Mouse (Mus musculus) limb, embryonic 12.5 days (tissue): Measurements from ENCODE around the gene Tas1r3. TPM values are rescaled to one million over a fixed set of nuclear protein-coding genes. Genes with fewer than 3 reads are reported as not detected.
A peak's percentile ranks its signal among the peaks of the same experiment; 100 is the strongest.

Source experiments
- ATAC-seq: fragments of 200-750 bp; cut with Nextera tagmentation; 2 replicates; pipeline ENCODE4 v1.8.0; 2017; ENCODE audit warnings: low read depth, moderate TSS enrichment; ENCODE audit not compliant: insufficient number of reproducible peaks, insufficient read depth, low FRiP score, low TSS enrichment
- H3K27ac ChIP-seq: fragments of 300-500 bp; sonication (generic); 2 replicates; pipeline ENCODE4 v1.5.1; 2016; ENCODE audit warnings: mild to moderate bottlenecking, moderate library complexity
- H3K27me3 ChIP-seq: fragments of 300-500 bp; sonication (generic); 2 replicates; pipeline ENCODE4 v1.6.1; 2016; ENCODE audit warnings: mild to moderate bottlenecking, moderate library complexity
- H3K36me3 ChIP-seq: fragments of 300-500 bp; sonication (generic); 2 replicates; pipeline ENCODE4 v1.6.1; 2016; ENCODE audit warnings: mild to moderate bottlenecking, moderate library complexity
- H3K4me1 ChIP-seq: fragments of 300-500 bp; sonication (generic); replicated peaks from 2 replicates; pipeline ENCODE4 v1.6.1; 2016
- H3K4me2 ChIP-seq: fragments of 300-500 bp; sonication (generic); 2 replicates; pipeline ENCODE4 v1.6.1; 2016; ENCODE audit warnings: mild to moderate bottlenecking, moderate library complexity
- H3K4me3 ChIP-seq: fragments of 300-500 bp; sonication (generic); replicated peaks from 2 replicates; pipeline ENCODE4 v1.5.1; 2016; ENCODE audit warnings: mild to moderate bottlenecking
- H3K9ac ChIP-seq: fragments of 300-500 bp; sonication (generic); replicated peaks from 2 replicates; pipeline ENCODE4 v1.6.1; 2016; ENCODE audit warnings: mild to moderate bottlenecking, moderate library complexity
- H3K9me3 ChIP-seq: fragments of 300-500 bp; sonication (generic); 2 replicates; pipeline ENCODE4 v1.6.1; 2016; ENCODE audit warnings: mild to moderate bottlenecking, moderate library complexity
- WGBS: fragments of 180-500 bp; shearing (Covaris S2); methylation state at CpG from one replicate; pipeline ENCODE4 v1.1.7; 2016; 5-methylcytosine and 5-hydroxymethylcytosine counted together
- polyA plus RNA-seq: library from polyadenylated mRNA; unstranded; fragments of >200 nt; fragmentation: Nextera tagmentation; extraction: Ambion mirVana; gene quantifications from 2 replicates; pipeline ENCODE4 v1.2.1, GENCODE M21; 2016

The Tas1r3 gene
- polyA plus RNA-seq, 1 experiment from 2014 or later = 0.39 TPM

DNA sequence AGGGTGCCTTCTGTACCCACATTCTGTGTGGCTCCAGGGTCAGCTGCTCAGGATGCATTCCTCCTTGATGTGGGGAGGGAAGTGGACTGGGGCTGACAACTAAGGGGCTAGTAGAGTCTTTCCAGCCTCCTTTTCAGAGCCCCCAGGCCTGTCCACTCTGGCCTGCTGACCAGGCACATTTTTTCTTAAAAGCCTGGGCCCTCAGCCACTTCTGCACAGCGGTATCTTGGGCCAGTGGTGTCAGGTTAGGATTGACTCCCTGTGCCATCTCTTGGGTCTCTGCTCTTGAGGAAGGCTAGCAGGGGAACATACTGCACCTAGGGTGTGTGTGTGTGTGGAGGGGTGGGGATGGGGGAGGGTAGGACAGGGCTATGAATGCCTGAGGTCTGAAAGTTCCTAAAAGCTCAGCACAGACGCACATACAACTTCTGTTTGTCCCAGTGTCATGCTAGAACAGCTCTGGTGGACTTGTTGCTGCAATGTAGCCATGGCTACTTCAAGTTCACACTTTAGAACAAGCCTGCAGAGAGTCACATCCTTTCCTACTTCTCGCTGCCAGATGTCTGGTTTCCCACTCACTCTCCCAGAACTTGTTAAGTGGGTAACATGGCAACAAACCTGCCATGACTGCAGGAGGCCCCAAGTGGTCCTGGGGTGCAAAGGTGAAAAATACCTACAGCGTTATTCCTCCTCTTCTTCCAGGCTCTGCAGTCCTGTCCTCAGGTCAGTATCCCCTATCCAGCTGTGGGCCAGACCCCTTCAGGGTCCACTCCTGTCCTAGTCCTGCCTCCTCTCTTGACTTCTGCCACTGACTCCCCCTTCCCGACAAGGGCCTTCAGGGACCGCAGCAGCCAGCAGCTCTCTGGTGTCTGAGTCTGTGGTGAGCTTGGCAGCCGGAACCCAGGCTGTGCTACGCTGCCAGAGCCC, 22.8 kb downstream of the Tas1r3 start:
- H3K9ac ChIP-seq = peak overlapping the region; percentile 59
- peak overlapping the region; percentile 63; the same call in 1 of the 2 replicates for H3K27ac ChIP-seq
- peak; percentile 35; the same call in 1 of the 2 replicates for ATAC-seq
- H3K27me3 ChIP-seq = peaks cover 8% of the 10 kb centered on the region; the same call in 1 of the 2 replicates
- WGBS = 10% methylated on average over 8 of the region's 8 CpGs
- peak overlapping the region; percentile 98 for H3K4me2 ChIP-seq
- peaks cover 30% of the 10 kb centered on the region for H3K4me1 ChIP-seq
- H3K4me3 ChIP-seq = peak overlapping the region; percentile 52
- no peaks in the 10 kb centered on the region for H3K9me3 ChIP-seq
- peaks cover 25% of the 10 kb centered on the region for H3K36me3 ChIP-seq

DNA sequence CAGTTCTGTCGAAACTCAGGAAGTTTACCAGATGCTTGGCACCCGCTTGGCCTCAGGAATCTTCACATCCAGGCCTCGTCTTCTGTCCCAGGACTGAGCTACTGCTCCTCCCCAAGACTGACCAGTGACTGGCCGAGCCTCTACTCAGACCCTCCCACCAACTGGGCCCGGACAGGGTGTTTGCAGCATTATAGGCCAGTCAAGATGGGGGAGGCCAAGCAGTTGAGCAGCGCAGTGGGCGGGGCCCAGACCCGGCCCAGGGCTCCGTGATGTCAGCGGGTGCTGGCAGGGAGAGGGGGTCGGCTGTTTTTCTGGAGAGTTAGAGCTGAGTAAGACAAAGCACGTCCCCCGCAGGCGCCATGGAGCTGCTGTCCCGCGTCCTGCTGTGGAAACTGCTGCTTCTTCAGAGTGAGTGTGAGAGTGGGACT, 23.7 kb downstream of the Tas1r3 start, which contains the start of gene Mxra8:
Gene Mxra8, plus strand, starts transcription at position 198 of the 428 bp plus-strand sequence.
- Histone ChIP-seq H3K27me3 (peaks cover 8% of the 10 kb centered on the region; the same call in 1 of the 2 replicates), H3K4me3 (peak within 1 kb of the TSS; percentile 52), H3K4me2 (peak within 1 kb of the TSS; percentile 98), H3K9ac (peak within 1 kb of the TSS; percentile 59), H3K27ac (peak within 1 kb of the TSS; percentile 63), H3K36me3 (peaks cover 25% of the 10 kb centered on the region), H3K9me3 (no peaks in the 10 kb centered on the region), H3K4me1 (peaks cover 30% of the 10 kb centered on the region)
- 3% methylated on average over 16 of the region's 16 CpGs for WGBS
- ATAC-seq = peak; percentile 80

DNA sequence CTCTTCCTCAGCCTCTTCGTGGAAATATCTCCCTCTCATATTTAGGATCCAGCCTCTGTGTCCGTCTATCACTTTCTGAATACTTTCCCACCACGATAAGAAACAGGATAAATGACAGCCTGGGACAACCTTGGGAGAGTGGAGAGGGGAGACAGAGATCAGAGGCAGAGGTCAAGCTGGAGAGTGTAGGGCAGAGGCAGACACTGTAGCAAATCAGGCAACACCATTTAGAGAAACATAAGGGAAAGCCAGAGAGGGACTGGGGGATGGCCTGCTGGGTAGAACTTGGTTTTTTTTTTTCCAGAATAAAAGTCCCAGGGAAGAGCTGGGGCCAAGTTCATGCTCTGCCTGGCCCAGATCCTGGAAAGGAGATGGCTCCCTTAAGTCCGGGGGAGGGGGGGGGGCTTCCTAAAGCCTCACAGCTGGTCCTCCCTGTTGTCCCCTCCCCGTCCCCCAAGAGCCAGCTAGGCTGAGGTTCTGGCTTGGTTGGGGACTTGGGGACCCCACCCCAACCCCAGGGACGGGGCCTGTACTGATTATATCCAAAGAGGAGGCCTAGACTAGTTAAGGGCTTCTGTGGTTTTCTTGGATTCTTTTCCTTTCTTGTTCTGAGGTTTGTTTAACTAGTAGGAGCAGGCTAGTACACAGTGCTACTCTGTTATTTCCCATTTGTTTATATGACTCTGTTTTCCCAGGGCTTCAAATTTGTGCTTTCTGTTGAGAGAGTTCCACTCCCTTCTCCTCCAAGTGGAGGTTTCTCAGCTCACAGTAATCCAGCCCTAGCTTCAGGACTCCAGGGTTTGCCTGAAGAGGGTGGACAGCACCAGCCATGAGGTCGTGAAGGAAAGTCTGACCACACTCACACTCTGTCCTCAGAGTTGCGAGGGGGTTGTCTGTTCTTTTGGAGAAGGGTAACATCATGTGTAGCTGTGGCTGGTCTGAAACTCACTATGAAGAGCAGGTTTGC, 24.7 kb downstream of the Tas1r3 start:
- Histone ChIP-seq H3K4me3 (no peak overlapping the region), H3K27ac (peak overlapping the region; percentile 63), H3K36me3 (peaks cover 18% of the 10 kb centered on the region), H3K9me3 (no peaks in the 10 kb centered on the region), H3K4me2 (peak overlapping the region; percentile 98; the same call in 1 of the 2 replicates), H3K9ac (no peak overlapping the region), H3K4me1 (peaks cover 37% of the 10 kb centered on the region), H3K27me3 (peaks cover 8% of the 10 kb centered on the region; the same call in 1 of the 2 replicates)
- WGBS = 51% methylated on average over 8 of the region's 8 CpGs
- ATAC-seq = no peak

DNA sequence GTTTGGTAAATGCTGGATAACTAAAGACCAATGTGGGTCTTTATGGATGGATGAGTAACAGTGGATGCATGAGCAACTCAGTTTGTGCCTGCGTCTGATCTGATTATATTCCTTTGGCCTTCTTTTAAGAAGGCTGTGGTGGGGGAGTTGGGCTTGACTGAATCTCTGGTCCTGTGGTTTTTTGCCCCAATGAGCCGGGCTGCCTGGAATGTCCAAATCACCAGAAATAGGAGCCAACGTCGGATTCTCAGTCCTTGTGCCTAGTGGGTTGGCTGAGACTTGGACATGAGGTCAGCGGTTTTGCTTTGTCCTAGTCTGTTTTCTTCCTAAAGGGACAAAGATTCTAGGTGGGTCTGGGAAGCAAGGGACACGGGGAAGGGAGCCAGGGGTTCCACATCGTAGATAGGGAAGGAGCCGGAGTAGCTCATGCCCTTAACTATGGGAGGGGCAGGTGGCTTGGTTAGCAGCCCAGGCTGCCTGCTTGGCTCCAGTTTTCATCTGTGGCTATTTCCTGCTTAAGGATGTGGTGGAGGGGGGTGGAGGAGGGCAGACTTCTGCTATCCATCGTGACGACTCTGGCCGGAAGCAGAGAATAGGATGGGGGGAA, 25.7 kb downstream of the Tas1r3 start:
- no peak for ATAC-seq
- no peak overlapping the region for H3K9ac ChIP-seq
- H3K4me3 ChIP-seq = no peak overlapping the region
- peaks cover 18% of the 10 kb centered on the region for H3K36me3 ChIP-seq
- H3K4me1 ChIP-seq = peaks cover 46% of the 10 kb centered on the region
- H3K27me3 ChIP-seq = peaks cover 8% of the 10 kb centered on the region; the same call in 1 of the 2 replicates
- H3K9me3 ChIP-seq = no peaks in the 10 kb centered on the region
- no peak overlapping the region for H3K27ac ChIP-seq
- WGBS = 79% methylated on average over 11 of the region's 11 CpGs
- H3K4me2 ChIP-seq = no peak overlapping the region

DNA sequence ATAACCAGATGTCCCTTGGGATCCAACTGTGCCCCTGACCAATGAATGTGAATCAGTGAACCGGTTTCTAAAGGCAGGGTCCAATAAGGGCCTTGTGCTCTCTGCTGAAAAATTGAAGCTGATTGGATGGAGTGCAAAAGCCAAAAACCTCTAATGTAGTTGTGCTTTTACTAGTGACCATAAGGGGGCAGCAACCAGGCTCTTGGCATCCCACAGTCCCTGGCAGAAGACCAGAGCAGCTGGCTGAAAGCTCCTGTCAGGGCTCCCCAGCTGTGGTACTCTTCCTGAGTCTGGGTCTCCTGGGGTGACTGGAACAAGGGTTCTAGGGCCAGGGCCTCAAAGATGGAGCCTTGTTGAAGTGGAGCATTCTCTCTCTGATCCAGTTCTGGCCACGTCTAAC, 29.3 kb downstream of the Tas1r3 start:
- Histone ChIP-seq H3K4me3 (no peak overlapping the region), H3K4me1 (peaks cover 22% of the 10 kb centered on the region), H3K4me2 (no peak overlapping the region), H3K27ac (0 out of 2 replicates have a peak overlapping the region, but pooled peaks have one; percentile 47), H3K9me3 (no peaks in the 10 kb centered on the region), H3K9ac (no peak overlapping the region), H3K27me3 (no peaks in the 10 kb centered on the region), H3K36me3 (peaks cover 18% of the 10 kb centered on the region)
- 0 out of 2 replicates have a peak, but pooled peaks have one; percentile 22 for ATAC-seq
- WGBS = 41% methylated on average over 2 of the region's 2 CpGs

DNA sequence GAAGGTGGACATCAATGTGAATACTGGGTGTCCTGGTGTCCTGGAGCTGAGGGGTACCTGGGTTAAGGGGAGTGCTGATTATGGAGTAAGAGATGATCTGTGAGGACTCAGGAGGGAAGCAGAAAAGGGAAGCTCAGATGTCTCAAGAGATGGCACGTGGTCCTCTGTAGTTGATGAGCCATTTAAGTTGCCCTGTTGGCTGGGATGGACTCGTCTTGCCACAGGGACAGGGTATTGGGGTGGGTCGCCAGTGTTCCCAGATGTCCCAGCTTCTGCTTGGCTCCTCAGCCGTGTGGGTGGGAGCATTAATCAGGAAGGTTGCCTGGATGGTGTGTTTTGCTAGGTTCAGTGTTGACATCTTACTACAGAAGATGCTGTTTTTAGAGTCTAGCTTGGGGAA, 29.9 kb downstream of the Tas1r3 start:
- H3K4me3 ChIP-seq = no peak overlapping the region
- ATAC-seq = no peak

DNA sequence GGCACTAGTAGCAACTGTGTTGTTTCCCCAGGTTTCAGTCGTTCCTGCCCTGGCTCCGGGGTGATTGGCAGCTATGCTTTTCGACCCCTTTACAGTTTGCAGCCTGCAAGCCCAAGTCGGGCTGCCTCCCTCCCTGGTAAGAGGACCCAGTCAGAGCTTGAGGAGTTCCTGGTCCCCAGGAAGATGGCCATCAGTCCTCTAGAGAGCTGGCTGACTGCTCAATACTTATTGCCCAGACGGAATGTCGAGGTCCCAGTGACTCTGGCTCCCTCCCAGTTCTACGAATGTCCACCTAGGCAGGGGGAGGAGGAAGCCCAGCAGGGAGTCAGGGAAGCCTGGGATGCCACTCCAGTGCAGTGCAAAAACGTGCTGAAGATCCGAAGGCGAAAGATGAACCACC, 30.8 kb downstream of the Tas1r3 start:
- Histone ChIP-seq H3K27me3 (no peaks in the 10 kb centered on the region), H3K4me1 (peaks cover 21% of the 10 kb centered on the region), H3K4me3 (peak overlapping the region; percentile 86), H3K9ac (peak overlapping the region; percentile 85), H3K4me2 (peak overlapping the region; percentile 97), H3K36me3 (peaks cover 30% of the 10 kb centered on the region), H3K27ac (peak overlapping the region; percentile 88; the same call in 1 of the 2 replicates), H3K9me3 (no peaks in the 10 kb centered on the region)
- ATAC-seq = no peak
- 55% methylated on average over 10 of the region's 10 CpGs for WGBS

More for the DNA sequence above, 29.9 kb downstream of the Tas1r3 start:
- Histone ChIP-seq H3K36me3 (peaks cover 22% of the 10 kb centered on the region), H3K4me1 (peaks cover 21% of the 10 kb centered on the region), H3K4me2 (peak overlapping the region; percentile 97; the same call in 1 of the 2 replicates), H3K9ac (no peak overlapping the region), H3K9me3 (no peaks in the 10 kb centered on the region), H3K27ac (no peak overlapping the region), H3K27me3 (no peaks in the 10 kb centered on the region)
- WGBS = 84% methylated on average over 4 of the region's 4 CpGs

DNA sequence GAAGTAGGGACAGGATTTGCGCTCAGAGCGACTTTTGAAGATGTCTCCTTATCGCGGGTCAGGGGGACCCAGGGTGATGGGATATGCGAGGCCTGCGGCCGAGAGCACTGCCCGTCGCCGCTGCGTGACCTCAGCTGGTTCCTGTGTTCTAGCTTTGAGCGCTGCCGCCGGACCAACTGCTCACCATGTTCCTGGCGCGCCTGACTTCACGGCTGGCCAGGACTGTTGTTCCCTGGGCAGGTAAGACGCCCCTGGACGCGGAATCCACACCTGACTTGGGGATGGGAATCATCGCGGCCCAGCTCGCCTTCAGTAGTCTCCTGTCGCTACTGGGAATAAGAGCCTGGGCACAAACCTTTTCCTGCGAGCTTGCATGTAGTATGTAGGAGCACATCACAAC, 31.3 kb downstream of the Tas1r3 start:
- Histone ChIP-seq H3K9ac (peak overlapping the region; percentile 85), H3K9me3 (no peaks in the 10 kb centered on the region), H3K4me3 (peak overlapping the region; percentile 86), H3K4me2 (peak overlapping the region; percentile 97), H3K4me1 (peaks cover 21% of the 10 kb centered on the region), H3K27ac (peak overlapping the region; percentile 88), H3K36me3 (peaks cover 35% of the 10 kb centered on the region), H3K27me3 (no peaks in the 10 kb centered on the region)
- ATAC-seq = no peak; the same call in none of the 2 replicates
- WGBS = 2% methylated on average over 25 of the region's 25 CpGs

DNA sequence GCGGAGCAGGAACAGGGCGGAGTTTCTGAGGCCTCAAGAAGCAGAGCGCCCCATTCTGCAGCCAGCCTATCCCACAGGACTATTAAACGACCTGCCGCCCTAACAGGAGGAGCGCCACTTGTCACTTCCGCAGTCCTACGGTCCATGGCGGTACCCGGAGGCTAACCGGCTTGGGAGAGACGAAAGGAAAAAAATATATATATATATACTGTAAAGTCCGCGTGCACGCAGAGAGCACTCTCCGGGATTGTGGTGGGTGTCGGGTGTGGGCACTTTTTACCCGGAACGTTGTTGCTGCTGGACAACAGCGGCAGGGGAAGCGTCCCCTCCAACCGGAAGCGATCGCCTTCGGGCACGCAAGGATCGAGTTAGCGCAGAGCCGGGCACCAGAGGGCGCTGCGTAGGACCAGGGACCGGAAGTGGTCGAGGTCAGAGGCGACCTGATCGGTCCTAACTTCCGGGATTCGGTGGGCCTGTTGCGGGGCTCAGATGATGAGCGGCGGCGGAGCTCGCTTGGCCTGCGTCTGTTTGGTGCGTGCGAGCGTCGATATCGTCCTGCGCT, 31.9 kb downstream of the Tas1r3 start, which contains the start of gene Aurkaip1:
Gene Aurkaip1, plus strand, starts transcription at position 68 of the 562 bp plus-strand sequence.
- H3K27ac ChIP-seq = peak within 1 kb of the TSS; percentile 88
- H3K4me1 ChIP-seq = peaks cover 21% of the 10 kb centered on the region
- H3K27me3 ChIP-seq = no peaks in the 10 kb centered on the region
- H3K4me2 ChIP-seq = peak within 1 kb of the TSS; percentile 97
- ATAC-seq = peak; percentile 90
- H3K9ac ChIP-seq = peak within 1 kb of the TSS; percentile 85
- no peaks in the 10 kb centered on the region for H3K9me3 ChIP-seq
- peak within 1 kb of the TSS; percentile 86 for H3K4me3 ChIP-seq
- peaks cover 40% of the 10 kb centered on the region for H3K36me3 ChIP-seq
- under 1% methylated on average over 49 of the region's 49 CpGs for WGBS

DNA sequence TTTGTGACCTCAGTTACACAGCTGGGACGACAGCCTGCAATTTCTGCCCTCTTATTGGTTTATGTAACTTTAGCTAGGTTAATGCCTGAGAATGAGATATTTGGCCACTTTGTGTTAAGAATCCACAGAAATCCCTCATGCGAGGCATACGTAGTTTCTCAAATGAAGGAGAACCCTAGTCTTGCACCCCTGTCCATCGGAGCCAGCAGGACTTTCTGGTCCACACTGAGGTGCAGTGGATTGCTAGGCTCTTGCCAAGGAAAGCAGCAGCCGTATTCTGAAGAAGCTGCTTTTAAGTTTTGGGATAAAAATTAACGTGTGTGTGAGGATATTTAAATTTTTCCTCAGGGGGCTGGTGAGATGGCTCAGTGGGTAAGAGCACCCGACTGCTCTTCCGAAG, 32.6 kb downstream of the Tas1r3 start:
- H3K36me3 ChIP-seq = peaks cover 44% of the 10 kb centered on the region
- H3K27me3 ChIP-seq = no peaks in the 10 kb centered on the region
- no peak overlapping the region for H3K9ac ChIP-seq
- 52% methylated on average over 8 of the region's 8 CpGs for WGBS
- H3K9me3 ChIP-seq = no peaks in the 10 kb centered on the region
- peak overlapping the region; percentile 86 for H3K4me3 ChIP-seq
- peaks cover 21% of the 10 kb centered on the region for H3K4me1 ChIP-seq
- no peak for ATAC-seq
- H3K27ac ChIP-seq = no peak overlapping the region
- peak overlapping the region; percentile 97 for H3K4me2 ChIP-seq
